Mouse (Mus musculus) gastrocnemius, postnatal 4 days (tissue): ENCODE results near the gene Atl2. TPM values are rescaled to one million over a fixed set of nuclear protein-coding genes. Genes with fewer than 3 reads are reported as not detected.
A peak's percentile ranks its signal among the peaks of the same experiment; 100 is the strongest.

Experiments used
- DNase-seq, 2 experiments: peaks; one replicate each; pipeline ENCODE4 v3.0.0; 2021 to 2022; ENCODE audit warnings: low spot score in 2 of 2, mixed read lengths in 2 of 2
- total RNA-seq, 2 experiments: library from RNA; stranded (reverse); gene quantifications; 2 replicates each; pipeline ENCODE4 v1.2.3; 2021

The Atl2 gene
- total RNA-seq, 2 experiments from 2014 or later = 41.2 to 49.7 TPM

GRCm38 (mm10) chr17:79901207-79901606 lies 5.3 kb upstream of the Atl2 start:
- DNase-seq = no peak

- no peak for DNase-seq
Observed at GRCm38 (mm10) chr17:79898156-79898746, 2.3 kb upstream of the Atl2 start.

- DNase-seq = no peak
Observed at GRCm38 (mm10) chr17:79897666-79898065, 1.7 kb upstream of the Atl2 start.

- peak; percentile 37 to 65 for DNase-seq
Observed at GRCm38 (mm10) chr17:79894971-79895882, 696 bp downstream of the Atl2 start.

- no peak for DNase-seq
Observed at GRCm38 (mm10) chr17:79894054-79894453, 1.9 kb downstream of the Atl2 start.

- DNase-seq = no peak
Observed at GRCm38 (mm10) chr17:79891944-79892343, 4.0 kb downstream of the Atl2 start.

GRCm38 (mm10) chr17:79887926-79888325 lies 8.0 kb downstream of the Atl2 start:
- no peak for DNase-seq

GRCm38 (mm10) chr17:79883198-79883597 lies 12.7 kb downstream of the Atl2 start:
- no peak for DNase-seq

- DNase-seq = no peak
Observed at GRCm38 (mm10) chr17:79865027-79865426, 30.9 kb downstream of the Atl2 start.

GRCm38 (mm10) chr17:79864503-79864902 lies 31.4 kb downstream of the Atl2 start:
- DNase-seq = no peak

GRCm38 (mm10) chr17:79862038-79862437 lies 33.9 kb downstream of the Atl2 start:
- DNase-seq = no peak

- no peak for DNase-seq
Observed at GRCm38 (mm10) chr17:79855533-79855932, 40.4 kb downstream of the Atl2 start.

- no peak for DNase-seq
Observed at GRCm38 (mm10) chr17:79848385-79848784, 47.5 kb downstream of the Atl2 start.

- no peak for DNase-seq
Observed at GRCm38 (mm10) chr17:79846182-79846581, 49.7 kb downstream of the Atl2 start.

- no peak for DNase-seq
Observed at GRCm38 (mm10) chr17:79845695-79846094, 50.2 kb downstream of the Atl2 start.

- DNase-seq = peak; percentile 37 to 63
Observed at GRCm38 (mm10) chr17:79840254-79841238, 55.4 kb downstream of the Atl2 start.

GRCm38 (mm10) chr17:79836978-79837377 lies 58.9 kb downstream of the Atl2 start:
- DNase-seq = no peak

- no peak for DNase-seq
Observed at GRCm38 (mm10) chr17:79835714-79836373, 60.1 kb downstream of the Atl2 start.

- no peak for DNase-seq
Observed at GRCm38 (mm10) chr17:79832284-79832683, 63.6 kb downstream of the Atl2 start.

- no peak for DNase-seq
Observed at GRCm38 (mm10) chr17:79826482-79827034, 69.4 kb downstream of the Atl2 start.
